Mouse (Mus musculus) Muller cell, postnatal 12 days (primary cell): ENCODE measurements at regions not wholly inside any gene's neighbourhood (a gene's known extent, or its start where the extent isn't known, plus 50 kb on each side); places are given as distances from the start of the nearest gene placed in this dataset.
"Not testable (repeated sequence)": the region's sequence is repeated elsewhere in the genome, so short reads cannot be mapped to it uniquely, and the experiment has no call there.

Source experiments
- DNase-seq: peaks from one replicate; pipeline ENCODE4 v3.0.0-alpha.2; 2015; ENCODE audit errors: inconsistent ontology term

- DNase-seq: no peak
Measured at GRCm38 (mm10) chr8:113466683-113467082, 168.7 kb upstream of the Mon1b start.

DNA sequence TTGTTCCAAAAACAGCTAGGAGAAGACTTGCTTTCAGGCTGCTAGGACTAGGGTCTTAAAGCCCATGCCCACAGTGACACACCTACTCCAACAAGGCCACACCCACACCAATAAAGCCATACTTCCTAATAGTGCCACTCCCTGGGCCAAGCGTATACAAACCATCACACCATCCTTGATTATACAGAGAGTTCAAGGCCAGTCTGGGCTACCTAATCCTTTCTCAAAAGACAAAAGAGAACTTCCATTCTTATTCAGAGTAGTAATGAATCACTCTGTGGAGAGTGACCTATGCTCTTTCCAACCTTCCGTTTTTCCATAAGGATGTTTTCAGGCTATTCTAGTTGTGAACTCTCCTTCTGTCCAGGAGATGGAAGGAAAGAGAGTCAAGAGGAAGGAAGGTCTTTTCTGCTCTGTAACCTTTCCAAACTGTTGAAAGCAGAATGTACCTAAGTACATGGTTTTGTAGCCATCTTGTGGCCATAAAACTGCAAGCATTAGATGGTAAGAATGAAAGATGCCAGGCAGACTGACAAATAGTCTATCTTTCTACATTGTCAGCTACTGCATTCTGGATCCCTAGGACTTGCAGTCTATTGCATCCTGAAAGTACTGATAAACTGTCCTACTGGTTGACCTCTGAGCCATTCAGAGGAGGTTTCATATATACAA lies 145.8 kb upstream of the Mon1b start:
- DNase-seq: no peak

GRCm38 (mm10) chr8:113490891-113491290 lies 144.5 kb upstream of the Mon1b start:
- no peak for DNase-seq

DNA sequence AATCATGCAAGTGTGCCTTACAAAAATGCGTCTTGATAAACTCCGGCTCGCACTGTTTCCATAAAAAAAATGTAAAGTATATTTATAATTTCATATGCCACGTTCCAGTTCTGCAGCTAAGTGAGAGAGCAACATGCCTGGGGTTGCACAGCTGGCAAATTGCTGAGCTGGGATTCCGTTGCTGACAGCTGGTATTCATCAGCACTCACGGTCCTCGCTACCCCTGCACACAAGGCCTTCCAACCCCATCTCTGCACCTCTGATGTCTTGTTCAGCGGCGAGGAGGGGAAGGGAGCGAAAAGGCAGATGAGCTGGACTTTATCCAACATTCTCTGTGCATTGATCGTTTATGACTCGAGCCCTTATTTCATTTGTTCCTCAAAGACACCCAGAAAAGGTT lies 138.5 kb upstream of the Mon1b start:
- DNase-seq: no peak

- no peak for DNase-seq
Measured at GRCm38 (mm10) chr8:113502671-113503070, 132.7 kb upstream of the Mon1b start.

GRCm38 (mm10) chr8:113512856-113513255 lies 122.5 kb upstream of the Mon1b start:
- no peak for DNase-seq

GRCm38 (mm10) chr8:113513886-113514730 lies 121.3 kb upstream of the Mon1b start:
- no peak for DNase-seq

- not testable (repeated sequence) for DNase-seq
Measured at GRCm38 (mm10) chr8:113514731-113515375, 120.5 kb upstream of the Mon1b start.

DNA sequence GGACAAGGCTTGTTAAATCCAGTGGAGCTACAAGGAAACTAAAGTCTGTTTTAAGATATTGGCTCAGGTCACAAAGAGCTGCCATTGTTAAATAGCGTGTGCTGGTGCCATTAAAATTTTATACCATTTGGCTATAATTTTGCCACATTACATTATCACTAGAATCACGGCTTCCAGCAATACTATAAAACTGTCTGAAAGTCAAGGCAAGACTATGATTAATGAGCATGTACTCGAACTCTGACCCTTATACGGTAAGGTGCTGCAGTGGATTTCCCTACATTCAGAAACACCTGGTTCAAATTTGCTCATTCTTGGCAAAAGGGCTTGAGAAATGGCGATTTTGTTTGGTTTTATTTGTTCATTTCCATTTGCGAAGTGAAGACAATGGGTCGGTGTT lies 119.2 kb upstream of the Mon1b start:
- DNase-seq: no peak

- DNase-seq: no peak
Measured at GRCm38 (mm10) chr8:113517912-113518311, 117.5 kb upstream of the Mon1b start.

DNA sequence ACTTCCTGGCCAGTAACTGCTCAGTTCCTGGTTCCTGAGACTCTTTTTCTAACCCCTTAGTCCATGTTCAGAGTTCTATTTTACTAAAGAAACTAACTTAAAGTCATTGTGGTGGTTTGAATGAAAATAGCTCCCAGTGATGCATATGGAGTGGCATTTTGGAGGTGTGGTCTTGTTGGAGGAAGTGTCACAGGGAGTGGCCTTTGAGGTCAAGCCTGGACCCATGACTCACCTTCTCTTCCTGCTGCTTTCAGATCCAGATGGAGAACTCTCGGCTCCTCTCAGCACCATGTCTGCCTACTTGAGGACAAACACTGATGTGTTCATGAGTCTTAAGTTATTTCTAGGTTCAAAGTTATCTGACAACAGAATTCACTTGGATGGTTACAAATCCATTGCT lies 111.8 kb upstream of the Mon1b start:
- peak; percentile 47 for DNase-seq

GRCm38 (mm10) chr8:113531116-113531665 lies 104.2 kb upstream of the Mon1b start:
- DNase-seq: no peak

DNA sequence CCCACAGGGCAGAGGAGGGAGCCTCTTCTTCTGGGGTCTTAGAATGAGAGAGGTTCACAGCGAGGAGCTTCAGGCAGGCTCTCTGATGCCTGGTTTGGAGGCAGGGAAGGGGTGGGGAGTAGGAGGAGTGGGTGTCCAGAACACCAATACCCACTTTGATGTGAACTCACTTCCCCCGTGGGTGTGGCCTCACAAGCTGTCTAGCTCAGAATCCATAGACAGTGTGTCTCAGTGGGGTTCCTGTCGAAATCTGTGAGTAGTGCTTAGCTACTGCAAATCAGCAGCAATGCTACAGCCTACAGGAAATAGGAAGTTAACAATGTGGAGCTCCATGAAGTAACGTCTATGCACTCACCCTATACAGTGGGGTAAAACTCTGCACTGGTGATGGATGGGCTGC lies 102.5 kb upstream of the Mon1b start:
- no peak for DNase-seq

DNA sequence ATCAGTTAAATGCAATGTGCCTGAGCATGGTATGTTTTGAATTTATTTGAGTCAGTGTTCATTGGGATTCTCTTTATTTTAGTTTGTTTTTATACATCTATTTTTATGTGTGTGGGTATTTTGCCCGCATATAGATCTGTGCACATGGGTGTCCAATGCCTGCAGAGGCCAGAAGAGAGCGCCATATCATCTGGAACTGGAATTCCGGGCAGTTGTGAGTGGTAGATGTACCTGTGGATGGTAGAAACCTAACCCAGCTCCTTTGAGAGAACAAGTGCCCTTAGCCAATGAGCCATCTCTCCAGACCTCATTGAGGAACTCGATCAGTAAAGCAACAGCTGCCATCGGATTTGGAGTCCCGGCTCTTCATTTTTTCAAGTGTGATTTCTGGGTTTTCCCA lies 94.0 kb upstream of the Mon1b start:
- no peak for DNase-seq

DNA sequence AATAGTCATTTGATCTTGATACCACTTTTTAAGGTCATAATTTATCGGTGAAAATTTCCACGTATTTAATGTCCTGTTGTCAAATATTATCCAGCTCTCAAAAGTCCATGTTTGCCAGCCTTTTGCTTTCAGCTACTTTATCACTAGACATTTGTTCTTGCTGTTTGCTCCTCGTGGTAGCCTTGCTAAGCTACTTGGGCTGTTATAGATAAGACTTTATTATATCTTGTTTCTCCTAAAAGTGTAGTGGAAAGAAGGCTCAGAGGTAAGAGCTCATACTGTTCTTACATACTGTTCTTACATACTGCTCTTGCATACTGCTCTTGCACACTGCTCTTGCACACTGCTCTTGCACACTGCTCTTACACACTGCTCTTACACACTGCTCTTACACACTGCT lies 93.3 kb upstream of the Mon1b start:
- DNase-seq: no peak

DNA sequence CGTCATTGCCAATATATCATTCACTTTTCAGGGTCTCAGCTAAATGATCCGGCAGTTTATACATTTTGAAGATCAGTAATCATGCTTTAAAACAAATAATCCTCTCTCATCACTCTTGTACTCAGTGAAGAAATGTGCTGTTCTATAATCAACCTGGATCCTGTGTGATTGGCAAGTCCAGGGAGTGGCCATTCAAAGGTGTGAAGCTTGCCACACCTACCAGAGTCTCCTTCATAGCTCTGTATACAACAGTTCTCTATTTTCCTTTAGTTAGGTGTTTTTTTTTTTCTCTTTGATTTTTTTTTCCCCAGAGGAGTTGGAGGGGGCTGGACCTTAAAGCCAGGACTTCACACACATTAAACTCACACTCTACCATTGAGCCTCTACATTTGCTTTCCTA lies 92.7 kb upstream of the Mon1b start:
- DNase-seq: no peak

- no peak for DNase-seq
Measured at GRCm38 (mm10) chr8:113549200-113549599, 86.2 kb upstream of the Mon1b start.

GRCm38 (mm10) chr8:113551454-113552273 lies 83.7 kb upstream of the Mon1b start:
- DNase-seq: no peak

- peak; percentile 47 for DNase-seq
Measured at GRCm38 (mm10) chr8:113552826-113553225, 82.6 kb upstream of the Mon1b start.

DNA sequence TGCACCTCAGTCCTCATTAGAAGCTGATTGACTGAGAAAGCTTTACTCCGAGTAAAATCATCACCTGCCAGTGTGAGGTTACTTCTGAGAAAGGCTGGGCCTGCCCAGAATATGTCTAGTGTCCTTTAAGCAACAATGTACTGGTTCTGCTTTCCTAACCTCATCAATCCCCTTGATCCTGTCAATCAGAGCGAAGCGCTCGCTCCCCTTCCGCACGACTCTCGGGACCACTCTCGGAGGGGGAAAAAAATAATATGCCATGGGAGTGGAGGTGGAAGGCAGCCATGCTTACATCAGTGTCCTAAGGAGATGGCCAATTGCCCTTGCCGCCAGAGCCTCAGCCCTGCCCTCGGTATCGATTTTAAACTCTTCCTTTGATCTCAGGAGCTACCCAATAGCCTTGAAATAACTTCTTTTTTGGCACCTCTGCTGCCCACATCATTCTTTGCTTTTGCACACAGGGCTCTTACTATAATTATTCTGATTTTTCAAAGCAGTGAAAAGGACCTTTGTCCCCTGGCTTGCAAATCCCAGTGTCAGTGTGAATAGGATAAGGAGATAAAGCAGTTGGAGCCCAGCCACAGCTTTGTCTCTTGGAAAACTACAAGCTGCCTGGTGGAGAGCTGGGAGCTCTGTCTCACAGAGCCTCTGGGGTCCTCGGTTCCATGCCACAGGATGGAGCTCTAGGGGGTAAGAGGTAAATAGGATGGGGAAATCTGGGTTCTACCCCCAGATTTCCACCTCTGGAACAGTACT lies 80.5 kb upstream of the Mon1b start:
- DNase-seq: peak; percentile 39

DNA sequence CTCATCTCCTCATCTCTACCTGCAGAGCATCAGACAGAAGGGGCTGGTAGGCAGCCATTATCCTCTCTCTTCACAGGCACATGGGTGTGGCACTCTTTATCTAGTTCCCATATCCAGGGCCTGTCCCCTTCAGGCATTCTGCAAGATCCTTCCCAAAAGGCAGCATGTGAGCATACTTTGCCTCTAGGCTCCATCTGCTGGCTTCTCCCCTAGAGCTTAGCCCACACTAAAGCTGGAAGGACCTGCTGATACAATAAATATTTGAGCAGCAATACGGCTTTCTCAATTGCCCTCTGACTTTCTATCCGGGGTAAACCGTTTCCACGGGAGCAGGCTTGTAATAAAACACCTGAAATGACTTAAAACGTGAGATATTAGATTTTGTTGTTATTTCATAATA lies 78.4 kb upstream of the Mon1b start:
- DNase-seq: no peak
